Mouse (Mus musculus): ENCODE measurements at regions not wholly inside any gene's neighbourhood (a gene's known extent, or its start where the extent isn't known, plus 50 kb on each side); places are given as distances from the start of the nearest gene placed in this dataset.

DNA sequence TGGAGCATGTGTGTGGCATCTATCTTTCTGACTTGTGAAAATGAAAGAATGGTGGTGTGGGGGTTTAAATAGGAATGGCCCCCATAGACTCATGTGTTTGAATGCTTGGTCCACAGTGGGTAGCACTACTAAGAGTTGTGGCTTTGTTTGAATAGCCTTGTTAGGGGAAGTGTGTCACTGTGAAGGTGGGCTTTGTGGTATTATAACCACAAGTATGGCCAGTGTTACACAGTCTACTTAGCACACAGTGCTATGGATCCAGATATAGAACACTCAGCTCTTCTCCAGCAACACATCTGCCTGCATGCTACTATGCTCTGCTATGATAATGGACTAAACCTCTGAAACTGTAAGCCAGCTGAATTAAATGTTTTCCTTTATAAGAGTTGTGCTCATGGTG, 184.9 kb downstream of the Gm11361 start:
- Histone ChIP-seq H3K27me3 (ENCODE audit: control insufficient read depth) (no peaks in the 10 kb centered on the region), H3K9me3 (ENCODE audit: control insufficient read depth, low read length) (peaks cover 2% of the 10 kb centered on the region; the same call in 1 of the 2 replicates), H3K4me1 (ENCODE audit: control insufficient read depth) (no peaks in the 10 kb centered on the region), H3K36me3 (ENCODE audit: control insufficient read depth) (no peaks in the 10 kb centered on the region), H3K4me3 (replicated peaks) (no peak overlapping the region)
- no peak for TF ChIP-seq GATA1 (IDR thresholded peaks at IDR 0.05; ENCODE audit: low read length)
- no peak for TF ChIP-seq TAL1 (IDR thresholded peaks at IDR 0.05; ENCODE audit: low read length)

GRCm38 (mm10) chr13:28433445-28433844, 176.1 kb downstream of the Gm11361 start:
- H3K36me3 ChIP-seq (ENCODE audit: control insufficient read depth): no peaks in the 10 kb centered on the region
- TF ChIP-seq GATA1 (IDR thresholded peaks at IDR 0.05; ENCODE audit: low read length) (no peak), TAL1 (IDR thresholded peaks at IDR 0.05; ENCODE audit: low read length) (no peak)
- H3K27me3 ChIP-seq (ENCODE audit: control insufficient read depth): no peaks in the 10 kb centered on the region
- H3K9me3 ChIP-seq (ENCODE audit: control insufficient read depth, low read length): no peaks in the 10 kb centered on the region
- H3K4me1 ChIP-seq (ENCODE audit: control insufficient read depth): no peaks in the 10 kb centered on the region
- H3K4me3 ChIP-seq (replicated peaks): no peak overlapping the region

DNA sequence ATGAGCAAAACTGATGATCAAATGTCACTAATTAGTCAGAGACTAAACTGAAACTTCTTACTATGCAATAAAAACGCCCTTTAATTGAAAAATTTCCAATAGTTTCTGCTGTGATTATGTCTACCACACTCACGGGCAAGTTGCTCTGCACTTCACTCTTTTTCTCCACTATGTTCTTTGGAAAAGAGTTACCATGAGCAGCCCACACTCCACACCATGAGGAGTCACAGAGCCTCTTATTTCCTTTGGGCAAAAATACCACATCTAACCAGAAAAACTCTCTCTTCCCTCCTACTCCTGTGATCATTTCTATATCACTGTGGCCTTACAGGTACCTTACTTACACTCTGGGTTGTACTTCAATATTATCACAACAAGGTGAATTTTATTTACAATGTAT, 174.7 kb downstream of the Gm11361 start:
- H3K36me3 ChIP-seq (ENCODE audit: control insufficient read depth): no peaks in the 10 kb centered on the region
- no peak for TF ChIP-seq TAL1 (IDR thresholded peaks at IDR 0.05; ENCODE audit: low read length)
- H3K4me1 ChIP-seq (ENCODE audit: control insufficient read depth): no peaks in the 10 kb centered on the region
- no peaks in the 10 kb centered on the region for H3K27me3 ChIP-seq (ENCODE audit: control insufficient read depth)
- no peak overlapping the region for H3K4me3 ChIP-seq (replicated peaks)
- H3K9me3 ChIP-seq (ENCODE audit: control insufficient read depth, low read length): no peaks in the 10 kb centered on the region

DNA sequence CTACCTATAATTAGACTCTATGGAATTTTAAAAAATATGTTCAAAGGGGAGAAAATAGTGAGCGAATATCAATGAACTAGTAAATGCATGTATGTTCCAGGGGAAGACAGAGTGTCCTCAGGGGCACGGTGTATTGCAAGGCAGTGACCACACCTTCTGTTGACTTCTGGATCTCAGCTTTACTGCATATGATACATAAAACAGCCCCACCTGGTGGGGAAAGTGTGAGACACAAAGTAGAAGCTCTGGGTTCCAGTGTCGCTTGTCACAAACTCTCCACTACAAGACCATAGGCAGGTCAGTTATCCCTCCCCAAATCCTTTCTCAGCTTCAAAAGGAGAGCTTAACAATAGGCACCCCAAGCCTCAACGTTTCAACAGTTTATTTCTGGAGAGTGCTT, 168.8 kb downstream of the Gm11361 start:
- no peaks in the 10 kb centered on the region for H3K4me1 ChIP-seq (ENCODE audit: control insufficient read depth)
- H3K4me3 ChIP-seq (replicated peaks): no peak overlapping the region
- no peak for TF ChIP-seq GATA1 (IDR thresholded peaks at IDR 0.05; ENCODE audit: low read length)
- TF ChIP-seq TAL1 (IDR thresholded peaks at IDR 0.05; ENCODE audit: low read length): no peak
- H3K36me3 ChIP-seq (ENCODE audit: control insufficient read depth): no peaks in the 10 kb centered on the region
- H3K27me3 ChIP-seq (ENCODE audit: control insufficient read depth): no peaks in the 10 kb centered on the region; the same call in 1 of the 2 replicates
- H3K9me3 ChIP-seq (ENCODE audit: control insufficient read depth, low read length): no peaks in the 10 kb centered on the region

DNA sequence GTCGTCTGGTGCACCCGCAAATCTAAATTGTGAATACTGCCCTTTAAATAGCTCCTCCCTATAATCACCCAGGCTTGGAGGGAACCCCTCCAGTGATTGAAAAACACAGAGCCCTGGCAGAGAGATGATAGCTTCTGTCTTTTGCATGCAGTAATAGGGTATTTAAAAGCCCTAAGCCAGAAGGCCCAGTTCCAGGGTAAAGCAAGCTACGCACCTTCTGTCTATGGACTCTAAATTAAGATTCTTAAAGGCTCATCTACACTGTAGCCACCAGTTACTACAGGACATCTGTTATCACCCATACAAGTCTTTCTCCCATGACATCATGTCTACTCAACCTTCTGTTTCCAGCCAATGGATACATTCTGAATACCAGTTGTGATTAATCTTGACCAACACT, 167.8 kb downstream of the Gm11361 start:
- H3K9me3 ChIP-seq (ENCODE audit: control insufficient read depth, low read length): no peaks in the 10 kb centered on the region
- H3K27me3 ChIP-seq (ENCODE audit: control insufficient read depth): peaks cover under 1% of the 10 kb centered on the region; the same call in 1 of the 2 replicates
- no peak for TF ChIP-seq TAL1 (IDR thresholded peaks at IDR 0.05; ENCODE audit: low read length)
- no peak for TF ChIP-seq GATA1 (IDR thresholded peaks at IDR 0.05; ENCODE audit: low read length)
- H3K4me1 ChIP-seq (ENCODE audit: control insufficient read depth): no peaks in the 10 kb centered on the region
- H3K36me3 ChIP-seq (ENCODE audit: control insufficient read depth): no peaks in the 10 kb centered on the region
- no peak overlapping the region for H3K4me3 ChIP-seq (replicated peaks)

DNA sequence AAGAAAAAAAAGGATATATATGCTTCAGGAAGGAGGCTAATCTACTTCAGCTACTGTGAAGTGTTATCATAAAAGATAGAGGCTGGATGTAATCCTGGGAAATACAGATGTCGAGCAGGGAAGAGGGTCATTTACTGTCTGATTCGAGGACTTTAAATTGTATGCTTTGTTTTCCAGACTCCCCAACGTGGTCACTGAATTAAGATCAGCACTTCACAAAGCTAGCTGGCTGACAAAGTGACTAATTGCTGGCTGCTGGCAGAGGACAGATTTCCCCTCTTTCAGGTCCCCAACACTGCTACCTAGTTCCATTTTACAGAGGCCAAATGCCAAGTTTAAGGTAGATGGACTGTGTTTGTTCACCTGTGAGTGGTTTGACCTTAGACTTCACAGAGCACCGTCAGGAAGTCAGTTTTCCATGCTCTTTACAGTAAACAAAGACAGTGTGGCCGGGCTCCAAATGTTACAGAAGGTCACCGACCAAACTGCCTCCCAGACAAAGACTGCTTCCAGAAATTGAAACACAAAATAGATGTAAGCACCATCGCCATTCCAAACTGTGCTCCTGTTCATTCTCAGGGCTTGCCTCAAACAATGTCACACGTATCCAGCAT, 167.2 kb downstream of the Gm11361 start:
- TF ChIP-seq GATA1 (IDR thresholded peaks at IDR 0.05; ENCODE audit: low read length) (no peak), TAL1 (IDR thresholded peaks at IDR 0.05; ENCODE audit: low read length) (no peak)
- H3K9me3 ChIP-seq (ENCODE audit: control insufficient read depth, low read length): no peaks in the 10 kb centered on the region
- H3K36me3 ChIP-seq (ENCODE audit: control insufficient read depth): no peaks in the 10 kb centered on the region
- no peak overlapping the region for H3K4me3 ChIP-seq (replicated peaks)
- peaks cover 4% of the 10 kb centered on the region; the same call in 1 of the 2 replicates for H3K27me3 ChIP-seq (ENCODE audit: control insufficient read depth)
- H3K4me1 ChIP-seq (ENCODE audit: control insufficient read depth): no peaks in the 10 kb centered on the region

- TF ChIP-seq GATA1 (IDR thresholded peaks at IDR 0.05; ENCODE audit: low read length) (no peak), TAL1 (IDR thresholded peaks at IDR 0.05; ENCODE audit: low read length) (no peak)
- Histone ChIP-seq H3K4me1 (ENCODE audit: control insufficient read depth) (no peaks in the 10 kb centered on the region), H3K4me3 (replicated peaks) (no peak overlapping the region), H3K9me3 (ENCODE audit: control insufficient read depth, low read length) (no peaks in the 10 kb centered on the region), H3K27me3 (ENCODE audit: control insufficient read depth) (peaks cover 4% of the 10 kb centered on the region; the same call in 1 of the 2 replicates), H3K36me3 (ENCODE audit: control insufficient read depth) (no peaks in the 10 kb centered on the region)
Observed at GRCm38 (mm10) chr13:28421309-28421708, 164.0 kb downstream of the Gm11361 start.

GRCm38 (mm10) chr13:28420636-28421035, 163.3 kb downstream of the Gm11361 start:
- H3K36me3 ChIP-seq (ENCODE audit: control insufficient read depth): no peaks in the 10 kb centered on the region
- H3K4me1 ChIP-seq (ENCODE audit: control insufficient read depth): no peaks in the 10 kb centered on the region
- no peaks in the 10 kb centered on the region for H3K9me3 ChIP-seq (ENCODE audit: control insufficient read depth, low read length)
- no peak for TF ChIP-seq GATA1 (IDR thresholded peaks at IDR 0.05; ENCODE audit: low read length)
- TF ChIP-seq TAL1 (IDR thresholded peaks at IDR 0.05; ENCODE audit: low read length): no peak
- H3K27me3 ChIP-seq (ENCODE audit: control insufficient read depth): peaks cover 4% of the 10 kb centered on the region; the same call in 1 of the 2 replicates
- no peak overlapping the region for H3K4me3 ChIP-seq (replicated peaks)

- peaks cover 4% of the 10 kb centered on the region; the same call in 1 of the 2 replicates for H3K27me3 ChIP-seq (ENCODE audit: control insufficient read depth)
- H3K4me3 ChIP-seq (replicated peaks): no peak overlapping the region
Observed at GRCm38 (mm10) chr13:28419950-28420381, 162.6 kb downstream of the Gm11361 start.

More at GRCm38 (mm10) chr13:28419950-28420381, 162.6 kb downstream of the Gm11361 start:
- H3K36me3 ChIP-seq (ENCODE audit: control insufficient read depth): no peaks in the 10 kb centered on the region
- H3K9me3 ChIP-seq (ENCODE audit: control insufficient read depth, low read length): no peaks in the 10 kb centered on the region
- TF ChIP-seq TAL1 (IDR thresholded peaks at IDR 0.05; ENCODE audit: low read length) (no peak), GATA1 (IDR thresholded peaks at IDR 0.05; ENCODE audit: low read length) (no peak)
- no peaks in the 10 kb centered on the region for H3K4me1 ChIP-seq (ENCODE audit: control insufficient read depth)

All from erythroblast, embryonic 14.5 days (primary cell).